Mouse (Mus musculus): ENCODE data around the gene Atp8b5.

Gene Atp8b5

DNA sequence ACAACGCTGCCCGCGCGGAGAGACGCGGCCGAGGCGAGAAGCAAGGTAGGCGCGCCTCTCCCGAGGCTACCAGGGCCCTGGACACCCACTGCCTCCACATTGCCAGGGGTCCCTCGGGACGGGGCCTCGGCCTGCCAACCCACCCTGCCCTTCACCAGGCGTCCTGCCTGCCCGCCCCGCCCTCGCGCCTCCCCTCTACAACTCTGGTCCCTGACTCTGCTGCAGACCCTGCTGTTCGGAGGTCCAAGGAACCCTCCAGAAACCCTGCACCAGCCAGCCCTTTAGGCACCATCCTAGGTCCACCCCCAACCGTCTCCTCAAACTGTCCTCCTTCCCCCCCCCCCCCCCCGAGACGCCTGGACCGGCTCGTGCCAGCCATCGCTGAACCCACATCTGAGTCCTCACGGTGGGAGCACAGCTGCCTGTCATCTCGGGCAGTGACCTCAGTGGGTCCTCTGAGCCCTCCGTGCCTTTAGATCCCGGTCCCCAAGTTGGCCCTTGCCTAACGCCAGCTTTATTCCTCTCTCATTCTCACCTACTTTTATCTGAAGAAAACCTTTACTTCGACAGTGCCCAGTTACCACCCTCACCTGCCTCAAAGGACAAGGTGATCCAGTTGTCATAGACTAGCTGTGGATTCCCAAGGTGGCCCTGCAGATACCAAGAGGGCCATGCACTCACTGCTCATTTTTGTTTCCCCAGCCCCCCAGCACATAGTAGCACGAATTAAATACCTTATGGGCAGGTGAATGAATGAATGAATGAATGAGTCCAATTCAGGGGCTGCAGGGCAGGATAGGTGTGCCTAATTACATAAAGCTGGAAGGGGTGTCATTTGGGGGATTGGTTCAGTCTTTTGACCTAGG is 115.4 kb downstream of the Atp8b5 start:
- DNase-seq (ENCODE audit: low read depth, low spot score) = no peak

DNA sequence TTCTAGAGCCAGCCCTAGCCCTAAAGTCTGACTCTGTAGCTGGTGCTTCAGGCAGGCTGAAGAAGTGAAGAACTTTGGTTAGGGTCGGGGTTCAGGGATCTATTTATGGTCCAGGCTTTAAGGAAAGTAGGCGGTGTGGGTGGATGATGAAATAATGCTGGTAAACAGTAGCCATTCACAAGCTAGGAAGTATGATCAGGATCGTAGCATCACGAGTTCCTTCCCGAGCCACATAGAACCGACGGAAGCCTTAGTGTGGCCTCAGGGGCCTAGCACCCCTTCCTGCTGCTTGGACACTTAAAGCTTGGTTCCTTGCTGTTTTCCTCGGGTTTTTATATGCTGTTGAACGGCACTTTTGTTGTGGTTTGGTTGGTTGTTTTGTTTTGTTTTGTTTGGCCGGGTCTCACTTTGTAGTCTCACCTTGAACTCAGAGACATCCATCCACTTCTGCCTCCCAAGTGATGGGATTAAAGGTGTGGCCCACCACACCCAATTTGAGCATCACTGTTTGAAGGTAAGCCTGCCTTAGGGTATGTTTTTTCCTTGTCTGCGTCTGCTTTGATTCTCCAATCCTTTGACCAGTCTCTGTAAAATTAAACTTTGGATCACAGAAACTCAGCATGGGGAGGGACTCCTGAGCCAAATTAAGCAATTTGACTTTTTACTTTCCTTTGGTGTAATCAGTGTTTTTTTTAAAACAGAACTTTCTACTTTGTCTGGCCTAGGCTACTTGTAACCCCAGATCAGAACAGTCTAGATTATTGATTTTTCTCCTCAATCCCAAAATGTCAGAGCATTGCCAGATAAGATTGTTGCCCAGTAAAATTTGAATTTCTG is 116.5 kb downstream of the Atp8b5 start:
- no peak for DNase-seq (ENCODE audit: low read depth, low spot score)

GRCm38 (mm10) chr4:43384083-43384460 is 117.1 kb downstream of the Atp8b5 start:
- DNase-seq (ENCODE audit: low read depth, low spot score) = no peak

GRCm38 (mm10) chr4:43384541-43384940 is 117.6 kb downstream of the Atp8b5 start:
- no peak for DNase-seq (ENCODE audit: low read depth, low spot score)

DNA sequence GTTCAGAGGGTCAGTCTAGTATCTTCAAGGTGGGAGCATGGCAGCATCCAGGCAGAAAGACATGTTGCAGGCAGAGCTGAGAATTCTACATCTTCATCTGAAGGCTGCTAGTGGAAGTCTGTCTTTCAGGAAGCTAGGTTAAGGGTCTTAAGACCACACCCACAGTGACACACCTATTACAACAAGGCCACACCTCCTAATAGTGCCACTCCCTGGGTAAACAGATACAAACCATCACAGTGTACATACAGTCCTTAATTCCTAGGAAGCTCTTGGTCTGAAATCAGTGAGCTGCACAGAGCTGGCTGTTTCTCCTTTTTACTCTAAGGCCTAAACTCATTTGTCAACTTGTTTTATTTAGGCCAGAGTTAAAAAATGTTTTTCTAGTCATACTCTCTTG is 120.0 kb downstream of the Atp8b5 start:
- DNase-seq (ENCODE audit: low read depth, low spot score) = no peak

GRCm38 (mm10) chr4:43389390-43389789 is 122.4 kb downstream of the Atp8b5 start:
- no peak for DNase-seq (ENCODE audit: low read depth, low spot score)

DNA sequence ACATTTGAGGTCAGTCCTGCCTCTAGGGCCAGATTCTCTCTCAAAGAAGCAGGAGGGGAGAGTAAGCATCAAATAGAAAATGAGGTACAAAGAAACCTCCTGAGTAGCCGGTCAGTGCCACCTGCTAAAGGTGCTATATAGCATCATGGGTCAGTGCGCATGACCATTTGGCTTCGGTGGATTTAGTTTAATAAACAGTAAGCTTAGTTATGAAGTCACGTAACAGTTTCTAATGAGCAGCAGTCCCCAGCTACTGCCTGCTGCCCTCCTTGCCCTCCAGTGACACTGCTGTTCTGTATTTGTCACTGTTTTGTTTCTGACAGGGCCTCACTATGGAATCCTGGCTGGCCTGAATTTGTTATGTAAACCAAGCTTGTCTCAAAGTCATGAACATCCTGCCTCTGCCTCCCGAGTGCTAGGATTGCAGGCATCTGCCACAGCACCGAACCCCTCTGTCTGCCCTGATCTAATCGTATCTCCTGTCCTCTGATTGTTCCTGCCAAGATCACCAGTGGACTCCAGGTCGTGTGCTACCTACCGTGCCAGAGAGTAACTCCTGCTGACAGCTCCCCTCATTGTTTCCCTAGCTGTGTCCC is 123.0 kb downstream of the Atp8b5 start:
- DNase-seq (ENCODE audit: low read depth, low spot score) = no peak

GRCm38 (mm10) chr4:43391521-43392050 is 124.6 kb downstream of the Atp8b5 start:
- no peak for DNase-seq (ENCODE audit: low read depth, low spot score)

DNA sequence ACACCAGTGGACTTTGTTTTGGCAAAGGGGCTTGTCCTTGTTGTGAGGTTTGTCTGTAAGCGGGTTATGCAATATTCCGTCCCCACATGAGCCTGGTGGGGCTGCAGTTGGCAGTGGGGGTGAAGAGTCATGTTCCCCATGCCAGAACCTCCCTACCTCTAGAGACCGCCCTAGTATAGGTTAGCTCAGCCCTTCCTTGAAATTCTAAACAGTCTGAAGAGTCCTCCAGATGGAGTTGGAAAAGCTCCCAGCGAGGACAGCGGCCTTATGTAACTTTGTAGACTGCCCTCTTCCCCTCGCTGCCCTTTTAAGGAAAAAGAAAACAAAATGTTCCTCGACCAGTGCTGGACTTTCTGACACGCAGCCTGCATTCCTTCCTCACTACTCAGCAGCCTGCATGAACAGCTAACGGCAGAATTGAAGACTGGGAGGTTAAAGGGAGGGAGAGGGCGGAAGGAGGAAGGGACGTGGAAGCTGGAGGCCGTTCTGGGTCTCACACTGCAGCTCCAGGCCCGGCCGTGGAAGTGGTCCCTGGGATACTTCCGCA is 127.5 kb downstream of the Atp8b5 start:
- no peak for DNase-seq (ENCODE audit: low read depth, low spot score)

DNA sequence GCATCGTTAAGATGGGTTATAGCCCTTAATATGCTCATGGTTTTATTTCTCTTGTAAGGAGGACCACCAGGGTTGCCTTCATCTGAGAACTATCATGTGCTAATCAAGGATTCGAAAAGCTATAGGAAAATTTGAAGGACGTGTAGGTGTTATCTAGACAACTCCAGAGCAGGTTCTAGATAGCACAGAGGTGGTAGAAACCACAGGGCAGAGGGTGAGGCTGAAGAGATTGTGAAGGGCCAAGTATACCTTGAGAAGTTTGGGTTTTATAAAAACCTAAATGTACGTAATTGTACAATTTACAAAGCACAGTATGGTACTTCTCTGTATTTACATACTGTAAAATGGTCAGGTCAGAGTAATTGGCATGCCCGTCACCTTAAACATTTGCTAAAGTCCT is 128.2 kb downstream of the Atp8b5 start:
- DNase-seq (ENCODE audit: low read depth, low spot score) = no peak

DNA sequence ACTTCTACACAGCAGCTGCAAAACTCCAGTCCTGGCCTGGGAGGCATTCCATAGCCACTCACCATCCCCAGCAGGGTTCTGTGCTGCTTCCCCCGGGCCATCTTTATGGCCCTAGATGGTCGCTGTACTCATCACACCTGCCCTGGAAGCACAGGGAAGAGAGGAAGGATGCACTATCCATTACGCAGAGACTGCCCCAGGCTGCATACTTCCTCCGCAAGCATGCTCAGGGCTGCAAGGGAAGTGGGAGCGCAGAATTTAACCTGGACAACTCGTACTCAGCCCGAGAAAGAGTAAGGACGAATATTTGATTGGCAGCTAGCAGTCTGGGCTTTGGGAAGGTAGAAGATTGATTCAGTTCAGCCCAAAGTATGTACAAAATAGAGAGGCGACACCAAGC is 128.9 kb downstream of the Atp8b5 start:
- no peak for DNase-seq (ENCODE audit: low read depth, low spot score)

- DNase-seq (ENCODE audit: low read depth, low spot score) = no peak
These were observed 129.4 kb downstream of the Atp8b5 start for GRCm38 (mm10) chr4:43396381-43396780.

DNA sequence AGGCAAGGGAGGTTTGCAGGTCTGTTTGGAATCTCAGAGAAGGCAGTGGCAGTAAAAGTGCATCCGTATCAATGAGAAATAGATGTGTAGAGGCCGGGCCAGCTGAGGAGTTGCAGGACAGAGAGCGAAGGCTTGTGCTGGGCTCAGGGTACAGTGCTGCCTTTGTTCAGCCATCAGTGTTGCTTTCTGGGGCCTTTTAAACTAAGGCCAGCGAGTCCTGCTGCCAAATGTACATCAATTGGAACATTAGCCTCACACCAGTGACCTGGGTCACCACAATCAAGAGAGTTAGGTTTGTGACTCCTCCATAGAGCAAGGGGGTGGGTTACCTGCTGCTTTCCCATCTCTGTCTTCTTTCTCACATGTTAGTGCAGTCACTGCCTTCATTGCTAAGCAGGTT is 131.1 kb downstream of the Atp8b5 start:
- no peak for DNase-seq (ENCODE audit: low read depth, low spot score)

GRCm38 (mm10) chr4:43398829-43399331 is 131.9 kb downstream of the Atp8b5 start:
- DNase-seq (ENCODE audit: low read depth, low spot score) = no peak

DNA sequence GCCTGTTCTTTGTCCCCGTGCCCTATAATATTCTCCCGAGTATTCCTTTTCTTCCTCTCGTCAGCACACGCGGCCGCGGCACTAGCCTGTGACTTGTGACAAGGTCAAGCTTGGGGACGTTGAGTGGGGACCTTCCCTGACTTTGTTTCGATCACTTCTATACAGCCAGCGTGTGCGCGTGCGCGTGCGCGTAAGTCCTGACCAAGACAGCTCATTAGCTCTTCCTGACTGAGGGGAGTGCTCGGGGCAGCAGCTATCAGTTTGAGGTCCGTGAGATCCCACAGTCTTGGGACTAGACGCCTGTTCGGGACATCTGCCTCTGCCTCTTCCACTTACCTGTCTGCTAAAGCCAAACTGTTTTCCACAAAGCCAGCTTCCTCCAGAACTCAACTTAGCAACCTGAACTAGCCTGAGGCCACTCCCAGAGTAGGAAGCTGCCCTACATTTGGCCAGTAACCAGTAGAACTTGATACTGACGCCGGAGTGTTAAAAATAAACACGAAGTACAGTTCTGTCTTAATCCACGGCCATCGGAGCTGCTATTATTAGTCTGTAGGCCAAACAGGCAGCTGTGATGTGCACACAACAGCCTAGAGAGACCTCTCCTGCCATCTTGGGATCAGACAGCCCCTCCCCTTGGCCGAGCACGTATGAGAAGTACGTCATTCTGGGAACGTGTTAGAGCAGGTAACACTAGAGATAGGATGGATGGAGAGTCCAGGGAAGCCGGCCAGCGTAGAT is 132.6 kb downstream of the Atp8b5 start:
- DNase-seq (ENCODE audit: low read depth, low spot score) = no peak

GRCm38 (mm10) chr4:43400976-43401375 is 134.0 kb downstream of the Atp8b5 start:
- no peak for DNase-seq (ENCODE audit: low read depth, low spot score)

GRCm38 (mm10) chr4:43401486-43401885 is 134.5 kb downstream of the Atp8b5 start:
- DNase-seq (ENCODE audit: low read depth, low spot score) = no peak

- DNase-seq (ENCODE audit: low read depth, low spot score) = no peak
These were observed 135.3 kb downstream of the Atp8b5 start for GRCm38 (mm10) chr4:43402212-43402611.

- DNase-seq (ENCODE audit: low read depth, low spot score) = no peak
These were observed 137.7 kb downstream of the Atp8b5 start for GRCm38 (mm10) chr4:43404697-43405096.

- peak; percentile 77 for DNase-seq (ENCODE audit: low read depth, low spot score)
These were observed 139.4 kb downstream of the Atp8b5 start for GRCm38 (mm10) chr4:43406162-43406971.

All from embryo, embryonic 11.5 days (tissue).